Mouse (Mus musculus): Measurements from ENCODE around the gene Olfr181.

Olfr181 gene

DNA sequence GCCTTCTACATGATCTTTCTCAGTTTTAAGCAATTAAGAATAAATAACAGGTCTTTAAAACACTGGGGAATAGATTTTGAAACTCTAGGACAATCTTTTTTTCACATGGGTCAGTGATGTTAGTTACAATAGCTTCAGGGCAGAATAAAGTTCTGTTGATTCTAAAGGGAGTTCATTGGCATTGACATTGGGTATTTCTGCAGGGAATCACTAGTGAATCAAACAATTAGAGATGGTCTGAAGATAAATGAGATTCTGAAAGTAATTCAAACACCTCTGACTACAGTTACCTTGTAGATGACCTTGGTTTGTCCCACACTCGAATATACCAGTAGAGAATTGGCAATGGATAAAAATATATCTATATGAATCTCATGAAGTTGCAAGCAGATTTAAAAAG, at the start of gene Olfr181:
Gene Olfr181, minus strand, starts transcription at position 101 of the 400 bp plus-strand sequence.
- DNase-seq = no peak

DNA sequence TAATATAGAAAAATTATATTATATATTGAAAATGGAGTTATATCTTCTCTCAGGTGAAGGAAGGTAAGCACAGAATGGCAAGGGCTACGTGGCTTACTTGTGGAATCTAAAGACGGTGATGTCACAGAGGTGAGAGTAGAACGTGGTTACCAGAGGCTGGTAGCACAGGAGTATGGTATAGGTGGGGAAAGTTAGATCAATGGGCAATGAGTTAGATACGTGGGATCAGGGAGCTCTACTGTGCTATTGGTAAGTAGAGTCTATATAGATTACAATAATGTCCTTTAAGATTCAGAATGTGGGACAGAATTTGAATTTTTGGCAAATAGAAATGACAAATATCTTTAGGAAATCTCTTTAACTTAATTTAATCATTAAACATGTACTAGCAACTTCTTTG, 737 bp upstream of the Olfr181 start, which contains the start of gene Olfr180:
Gene Olfr180, minus strand, starts transcription at position 101 of the 400 bp plus-strand sequence.
- no peak for DNase-seq

GRCm38 (mm10) chr16:58891963-58892362, 36.6 kb downstream of the Olfr181 start, which contains the start of gene Olfr178:
TSS of gene Olfr178 (minus strand) at chr16:58892063.
- DNase-seq = no peak

DNA sequence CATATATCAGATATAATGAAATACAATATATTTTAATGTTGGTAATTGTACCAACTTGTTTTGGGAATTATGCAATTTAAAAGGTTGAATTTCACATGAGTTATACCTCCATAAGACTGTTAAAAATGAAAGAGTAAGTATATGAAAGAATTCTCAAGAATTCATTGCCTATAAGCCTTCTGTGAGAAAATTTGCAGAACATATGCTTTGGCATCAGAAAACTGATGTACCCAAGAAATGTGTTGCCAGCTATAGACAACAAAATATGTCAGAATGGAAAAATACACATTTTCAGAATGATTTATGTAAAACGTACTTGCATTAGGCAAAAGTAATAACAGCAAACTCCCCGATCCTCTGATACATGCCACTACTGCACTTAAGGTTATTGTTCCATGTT, 44.1 kb downstream of the Olfr181 start:
- no peak for DNase-seq

Measured in right cerebral cortex, postnatal 25 days (tissue).